Mouse (Mus musculus): Measurements from ENCODE around the gene Sptssa. TPM values are rescaled to one million over a fixed set of nuclear protein-coding genes. Genes with fewer than 3 reads are reported as not detected.
A peak's percentile ranks its signal among the peaks of the same experiment; 100 is the strongest.
"Not testable (repeated sequence)": the region's sequence is repeated elsewhere in the genome, so short reads cannot be mapped to it uniquely, and the experiment has no call there.

Gene Sptssa
- total RNA-seq (2021), result 10 to 100 TPM; 15.8 TPM
- long read RNA-seq, experiment 1, transcript Sptssa-201 (2 exons, 1,346 nt), result major isoform, 32 of 32 reads
- long read RNA-seq, experiment 1, partial matches to known transcripts, result 0 of 32 reads
- long read RNA-seq, experiment 1, other reads (novel, unspliced or antisense), result 0 of 32 reads
- long read RNA-seq, experiment 2, transcript Sptssa-201 (2 exons, 1,346 nt), result major isoform, 27 of 27 reads
- long read RNA-seq, experiment 2, partial matches to known transcripts, result 0 of 27 reads
- long read RNA-seq, experiment 2, other reads (novel, unspliced or antisense), result 0 of 27 reads

DNA sequence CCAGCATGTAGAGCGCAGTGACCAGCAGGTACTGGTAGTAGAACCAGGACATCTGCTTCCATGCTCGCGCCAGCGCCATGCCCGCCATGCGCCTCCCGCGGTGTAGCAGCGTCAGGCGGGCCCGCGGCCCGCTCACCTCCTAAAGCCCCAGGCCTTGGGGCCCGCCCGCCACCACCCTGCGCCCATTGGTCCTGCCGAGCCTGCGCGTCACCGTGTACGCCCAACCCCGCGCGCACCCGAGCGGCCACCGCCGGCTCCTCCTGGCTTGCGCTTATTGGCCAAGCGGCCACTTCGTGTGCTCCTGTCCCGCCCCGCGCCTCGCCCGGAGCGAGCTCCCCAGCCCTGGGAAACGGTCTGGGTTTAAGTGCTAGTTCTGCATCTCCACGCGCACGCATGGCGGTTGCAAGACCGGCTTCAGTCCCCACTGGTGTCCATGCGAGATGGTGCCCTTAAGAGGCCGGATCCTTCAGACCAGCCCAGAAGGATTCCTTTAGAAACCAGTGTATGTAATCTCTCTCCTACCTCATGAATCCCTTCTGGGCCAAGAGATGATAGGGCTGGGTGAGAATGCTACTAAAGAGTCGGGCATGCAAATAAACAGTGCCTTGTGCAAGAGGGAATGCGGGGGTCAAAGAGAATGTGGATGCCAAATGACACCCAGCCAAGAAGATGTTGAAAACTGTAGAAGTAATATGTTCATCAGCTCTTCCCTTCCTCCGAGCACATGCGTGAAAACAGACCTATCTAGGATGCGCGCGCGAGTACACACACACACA is at the start of gene Sptssa:
Gene Sptssa (minus strand): TSS at position 178 of the 776 bp plus-strand sequence.
- DNase-seq (ENCODE audit: low spot score), result peak; percentile 95

DNA sequence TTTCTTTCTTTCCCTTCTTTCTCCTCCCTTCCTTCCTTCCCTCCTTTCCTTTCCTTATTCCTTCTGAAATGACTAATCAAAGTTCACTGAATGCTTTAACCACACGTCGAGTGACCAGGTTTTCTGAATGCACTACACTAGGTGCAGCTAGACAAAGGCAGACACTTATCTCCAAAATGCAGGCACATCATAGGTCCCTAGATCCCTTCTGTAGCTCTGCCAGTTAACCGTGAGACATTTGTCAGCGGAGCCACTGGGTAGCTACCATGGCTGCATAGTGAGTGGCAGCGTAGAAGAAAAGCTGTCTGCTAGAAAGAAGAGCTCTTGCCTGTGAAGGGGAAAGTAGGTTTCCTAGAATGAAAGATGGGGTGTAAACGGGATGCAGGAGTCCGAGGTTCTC is 43.0 kb upstream of the Sptssa start:
- DNase-seq (ENCODE audit: low spot score), result no peak

DNA sequence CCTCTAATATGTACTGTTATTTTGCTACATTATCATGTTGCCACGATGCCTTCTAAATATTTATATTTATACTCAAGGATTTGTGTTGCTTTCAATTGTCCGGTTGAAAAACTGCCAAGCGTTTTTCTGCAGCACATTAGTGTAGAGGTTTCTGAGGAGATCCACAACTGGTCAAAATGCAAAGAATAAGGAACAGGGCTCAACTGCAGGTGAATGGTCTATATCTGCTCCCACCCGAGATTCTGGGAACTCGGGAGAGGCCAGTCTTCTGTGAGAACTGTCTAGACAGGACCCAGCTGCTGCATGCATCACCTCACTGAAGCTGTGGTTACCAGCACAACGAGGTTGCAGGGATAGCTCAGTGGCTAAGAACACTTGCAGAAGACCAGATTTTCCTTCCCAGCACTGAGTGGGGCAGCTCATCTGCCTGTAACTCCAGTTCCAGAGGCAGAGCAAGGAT is 41.4 kb upstream of the Sptssa start:
- DNase-seq (ENCODE audit: low spot score), result peak; percentile 17

DNA sequence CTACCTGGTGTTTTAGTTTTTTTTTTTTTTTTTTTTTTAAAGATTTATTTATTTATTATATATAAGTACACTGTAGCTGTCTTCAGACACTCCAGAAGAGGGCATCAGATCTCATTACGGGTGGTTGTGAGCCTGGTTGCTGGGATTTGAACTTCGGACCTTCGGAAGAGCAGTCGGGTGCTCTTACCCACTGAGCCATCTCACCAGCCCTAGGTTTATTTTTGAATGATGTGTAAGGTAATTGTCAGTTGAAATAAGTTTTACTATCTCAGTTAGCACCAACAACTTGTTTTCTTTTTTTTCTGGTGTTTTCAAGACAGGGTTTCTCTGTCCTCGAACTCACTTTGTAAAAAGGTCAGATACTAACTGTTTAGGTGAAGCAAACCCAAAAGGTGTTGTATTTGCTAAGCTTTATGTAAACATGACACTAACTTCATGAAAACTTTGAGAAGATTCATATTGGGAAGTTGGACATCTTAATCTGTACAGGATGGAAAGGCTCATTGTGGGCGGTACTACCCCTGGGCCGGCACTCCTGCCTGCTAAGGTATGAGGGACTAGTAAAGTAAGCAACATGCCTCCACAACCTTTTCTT is 40.7 kb upstream of the Sptssa start:
- peak; percentile 26 for DNase-seq (ENCODE audit: low spot score)

DNA sequence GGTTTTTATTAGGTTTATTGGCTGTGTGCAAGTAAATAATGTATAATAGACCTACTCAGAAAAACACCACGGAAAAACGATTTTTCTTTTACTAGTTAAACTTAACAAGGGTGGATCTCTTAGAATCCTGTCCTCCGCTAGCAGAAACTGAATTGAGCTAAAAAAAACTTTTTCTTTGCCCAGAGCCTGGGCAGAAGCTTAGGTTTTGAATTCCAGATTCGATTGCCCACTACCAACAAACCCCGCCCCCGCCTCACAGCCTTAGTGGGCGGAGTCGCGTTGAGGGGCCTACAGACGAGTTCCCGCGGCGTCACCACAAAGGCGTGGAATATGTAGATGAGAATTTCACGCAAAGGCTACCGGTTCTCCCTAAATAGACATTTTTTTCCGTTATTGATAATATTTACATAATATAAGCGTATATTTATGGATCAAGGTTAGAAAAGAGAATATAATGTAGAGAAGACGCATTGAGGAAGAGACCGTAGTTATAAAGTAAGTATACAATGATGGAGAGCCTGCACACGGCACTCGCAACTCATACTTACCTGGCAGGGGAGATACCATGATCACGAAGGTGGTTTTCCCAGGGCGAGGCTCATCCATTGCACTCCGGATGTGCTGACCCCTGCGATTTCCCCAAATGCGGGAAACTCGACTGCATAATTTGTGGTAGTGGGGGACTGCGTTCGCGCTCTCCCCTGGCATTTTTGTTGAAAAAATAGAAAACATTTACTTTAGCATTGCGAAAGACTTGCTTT is 40.0 kb upstream of the Sptssa start:
- peak; percentile 95 for DNase-seq (ENCODE audit: low spot score)

DNA sequence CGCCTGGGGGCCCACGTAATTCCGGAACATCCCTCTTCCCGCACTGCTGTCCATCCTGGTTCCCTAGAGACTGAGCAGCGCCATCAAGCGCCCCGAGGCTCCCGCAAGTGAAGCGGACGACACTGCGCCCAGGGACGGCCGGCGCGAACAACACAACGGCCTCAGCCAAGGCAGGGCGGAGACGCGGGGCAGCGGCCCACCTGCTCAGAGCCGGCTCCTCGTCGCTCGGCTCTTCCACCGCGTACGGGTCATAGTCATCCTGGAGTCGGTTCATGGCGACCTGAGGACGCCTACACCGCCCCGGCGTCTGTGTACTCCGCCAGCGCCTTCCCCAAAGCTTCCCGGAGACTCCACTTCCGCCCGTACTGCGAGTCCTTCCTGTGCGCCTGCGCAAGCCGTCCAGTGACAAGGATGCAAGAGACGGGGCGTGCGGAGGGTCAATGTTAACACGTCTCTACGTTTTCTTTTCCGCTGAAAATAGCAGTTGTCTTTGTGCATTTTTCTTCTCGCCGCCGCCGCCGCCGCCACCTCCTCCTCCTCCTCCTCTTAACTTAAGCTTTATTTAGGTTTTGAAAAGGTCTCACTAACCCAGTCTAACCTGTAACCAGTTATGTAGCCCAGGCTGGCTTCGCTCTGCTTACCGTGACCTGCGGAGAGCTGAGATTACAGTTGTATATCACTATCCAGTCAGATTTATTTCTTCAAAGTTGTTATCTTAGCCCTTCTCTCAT is 39.3 kb upstream of the Sptssa start, which contains the start of gene Eapp:
Gene Eapp (minus strand): TSS at position 387 of the 731 bp plus-strand sequence.
- peak; percentile 97 for DNase-seq (ENCODE audit: low spot score)

DNA sequence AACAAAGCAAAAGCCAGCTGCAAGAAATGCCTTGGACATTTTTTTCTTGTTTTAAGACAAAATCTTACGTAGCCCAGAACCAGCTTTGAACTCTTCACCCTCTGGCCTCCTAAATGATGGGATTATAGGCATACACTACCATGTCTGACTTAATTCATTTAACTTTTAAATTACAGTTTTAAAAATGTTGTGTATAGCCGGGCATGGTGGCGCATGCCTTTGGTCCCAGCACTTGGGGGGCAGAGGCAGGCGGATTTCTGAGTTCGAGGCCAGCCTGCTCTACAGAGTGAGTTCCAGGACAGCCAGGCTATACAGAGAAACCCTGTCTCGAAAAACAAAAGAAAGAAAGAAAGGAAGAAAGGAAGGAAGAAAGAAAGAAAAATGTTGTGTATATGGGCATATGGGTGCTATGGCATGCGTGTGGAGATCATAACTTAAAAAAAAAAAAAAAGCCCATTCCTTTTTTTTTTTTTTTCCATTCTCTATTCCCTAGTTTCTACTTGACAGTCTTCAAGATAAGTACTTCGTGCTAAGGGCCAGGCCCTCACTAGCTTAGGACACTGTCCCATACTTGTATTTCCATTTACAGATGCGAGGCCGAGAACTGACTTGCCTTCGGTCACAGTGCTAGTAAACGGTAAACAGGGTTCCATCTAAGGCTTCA is 38.6 kb upstream of the Sptssa start:
- DNase-seq (ENCODE audit: low spot score), result no peak

DNA sequence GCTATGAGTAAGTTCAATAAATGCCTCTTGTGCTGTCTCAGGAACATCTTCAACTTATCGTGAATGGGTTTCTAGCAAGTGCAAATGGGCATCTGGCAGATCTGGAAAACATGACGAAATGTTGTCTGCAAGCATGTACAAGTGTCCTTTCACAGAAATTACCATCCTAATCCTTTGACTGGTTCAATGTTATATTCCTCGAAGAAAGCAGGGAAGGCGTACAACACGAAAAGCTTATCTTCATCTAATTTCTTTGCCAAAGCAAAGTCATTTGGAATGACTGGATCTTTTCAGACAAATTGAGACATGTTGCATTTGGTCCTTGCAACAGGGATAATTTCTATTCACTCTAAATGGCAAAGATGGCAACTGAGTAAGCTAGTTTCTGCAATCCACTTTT is 32.7 kb upstream of the Sptssa start:
- DNase-seq (ENCODE audit: low spot score), result no peak

DNA sequence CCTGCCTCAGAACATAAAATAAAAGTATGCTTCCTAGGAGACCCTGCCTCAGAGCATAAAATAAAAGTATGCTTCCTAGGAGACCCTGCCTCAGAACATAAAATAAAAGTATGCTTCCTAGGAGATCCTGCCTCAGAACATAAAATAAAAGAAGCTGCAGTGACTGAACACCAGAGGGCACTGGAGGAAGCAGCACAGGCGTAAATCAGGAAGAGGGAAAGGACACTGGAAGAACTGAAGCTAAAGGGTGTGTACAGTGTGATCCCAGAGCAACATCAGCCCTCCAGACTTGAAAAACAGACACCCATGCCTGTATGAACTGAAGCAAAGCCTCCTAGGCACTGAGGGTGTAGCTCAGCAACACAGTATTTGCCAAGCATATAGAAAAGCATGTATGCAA is 26.8 kb upstream of the Sptssa start:
- no peak for DNase-seq (ENCODE audit: low spot score)

DNA sequence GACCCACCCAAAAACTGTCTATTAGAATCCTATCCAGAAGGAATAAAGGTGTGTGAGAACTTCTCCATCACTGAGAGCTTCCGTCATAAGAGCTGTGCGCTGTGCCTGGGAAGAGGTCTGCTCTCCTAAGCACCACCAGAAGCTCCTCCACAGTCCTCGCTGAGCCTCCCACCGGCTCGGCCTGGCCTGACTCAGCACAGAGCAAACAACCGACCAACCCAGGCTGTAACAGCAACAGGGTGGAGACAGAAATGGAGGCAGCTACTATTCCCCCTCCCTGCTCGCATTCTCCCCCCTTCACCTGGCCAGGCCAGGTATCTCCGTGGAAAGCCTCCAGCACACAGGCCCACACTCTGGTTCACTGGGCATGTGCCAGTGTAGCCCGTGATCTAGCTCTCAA is 20.3 kb upstream of the Sptssa start:
- no peak for DNase-seq (ENCODE audit: low spot score)

DNA sequence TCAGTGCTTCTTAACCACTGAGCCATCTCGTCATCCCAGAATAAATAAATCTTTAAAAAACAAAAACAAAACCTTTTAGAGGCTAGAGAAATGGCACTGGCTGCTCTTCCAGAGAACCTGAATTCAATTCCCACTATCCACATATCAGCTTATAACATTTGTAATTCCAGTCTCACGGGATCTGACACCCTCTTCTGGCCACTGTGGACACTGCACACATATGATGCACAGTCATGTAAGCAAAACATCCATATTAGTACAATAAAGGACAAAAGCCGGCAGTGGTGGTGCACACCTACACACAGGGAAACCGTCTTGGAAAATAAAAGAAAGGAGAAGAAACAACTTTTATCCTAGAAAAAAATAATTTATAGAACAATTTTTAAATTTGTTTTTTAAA is 19.0 kb upstream of the Sptssa start:
- no peak for DNase-seq (ENCODE audit: low spot score)

DNA sequence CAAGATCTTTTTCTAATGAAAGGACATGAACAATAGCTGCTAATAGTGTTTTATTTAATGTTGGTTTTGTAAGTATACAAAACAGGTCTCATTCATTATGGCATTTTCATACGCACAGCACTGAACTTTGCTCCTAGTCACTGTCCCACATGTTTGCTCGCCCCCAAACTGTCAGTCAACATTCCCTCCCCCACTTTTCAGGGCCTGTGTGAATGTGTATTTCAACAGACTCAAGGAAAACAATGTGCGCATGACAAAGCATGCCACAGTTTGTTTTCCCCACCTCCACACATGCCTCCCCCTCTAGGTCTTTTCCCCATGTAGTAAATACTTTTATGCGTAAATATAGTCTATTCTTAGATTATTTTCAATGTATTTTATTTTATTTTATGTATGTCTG is 14.9 kb upstream of the Sptssa start:
- DNase-seq (ENCODE audit: low spot score), result no peak

DNA sequence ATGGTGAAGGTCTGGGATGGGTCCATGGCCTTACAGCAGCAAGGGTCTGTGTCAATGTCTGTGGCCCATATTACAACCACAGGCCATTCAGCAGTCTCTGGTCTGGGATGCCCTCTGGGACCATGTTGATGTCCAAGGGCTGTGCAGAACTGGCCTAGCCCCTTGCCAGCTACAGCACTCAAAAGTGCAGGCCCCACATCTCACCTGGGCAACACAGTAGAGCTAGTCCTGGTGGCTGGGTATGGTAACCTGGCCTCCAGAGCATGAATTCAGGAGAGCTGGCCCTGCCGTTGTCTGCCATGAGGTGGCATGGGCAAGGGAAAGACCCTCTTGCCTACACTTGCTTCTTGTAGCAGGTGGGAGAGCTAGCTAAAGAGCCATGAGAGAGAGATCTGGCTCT is 11.8 kb upstream of the Sptssa start:
- no peak for DNase-seq (ENCODE audit: low spot score)

DNA sequence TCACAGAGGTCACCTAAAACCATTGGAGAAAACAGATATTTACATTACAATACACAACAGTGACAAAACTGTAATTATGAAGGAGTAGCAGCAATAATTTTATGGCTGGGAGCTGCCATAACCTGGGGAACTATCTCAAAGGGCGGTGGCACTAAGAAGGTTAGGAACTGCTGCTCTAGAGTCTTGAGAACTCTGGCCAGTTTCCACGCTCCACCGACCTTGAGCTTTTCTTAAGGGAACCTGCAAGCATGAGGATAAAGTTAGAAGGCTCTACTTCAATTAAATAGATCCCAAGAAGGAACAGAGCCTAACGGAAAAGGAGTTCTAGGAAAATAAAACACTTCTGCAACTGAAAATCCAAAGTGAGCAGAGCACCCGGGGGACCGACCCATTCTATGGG is 9.2 kb upstream of the Sptssa start:
- DNase-seq (ENCODE audit: low spot score), result no peak

DNA sequence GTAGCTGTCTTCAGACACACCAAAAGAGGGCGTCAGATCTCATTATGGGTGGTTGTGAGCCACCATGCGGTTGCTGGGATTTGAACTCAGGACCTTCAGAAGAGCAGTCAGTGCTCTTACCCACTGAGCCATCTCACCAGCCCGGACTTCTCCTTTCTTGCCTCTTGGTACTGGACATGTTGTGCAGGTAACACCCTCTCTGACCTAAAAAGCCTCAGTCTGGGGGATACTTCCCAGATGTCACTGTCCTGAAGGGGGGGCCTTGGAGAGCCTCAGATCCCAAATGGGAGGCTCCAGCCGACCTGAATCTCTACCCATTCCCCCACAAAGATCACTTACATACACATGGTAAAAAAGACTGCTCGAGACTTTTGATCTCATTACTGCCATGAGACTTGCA is 5.1 kb upstream of the Sptssa start:
- not testable (repeated sequence) for DNase-seq (ENCODE audit: low spot score)

DNA sequence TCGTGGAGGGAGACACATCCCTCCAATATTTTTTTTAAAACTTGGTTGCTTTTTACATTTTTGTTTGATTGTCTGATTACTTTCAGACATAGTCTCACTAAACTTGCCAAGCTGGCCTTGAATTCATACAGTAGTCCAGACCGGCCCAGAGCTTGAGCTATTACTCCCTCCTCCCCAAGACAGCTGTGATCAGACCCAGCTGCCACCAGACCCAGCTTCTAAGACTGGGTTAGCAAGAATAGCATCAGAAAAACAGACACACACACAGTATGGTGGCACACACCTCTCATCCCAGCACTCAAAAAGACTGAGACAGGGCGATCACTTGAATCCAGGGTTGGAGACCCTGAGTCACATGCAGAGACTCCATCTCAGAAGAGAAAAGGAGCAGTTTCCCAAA is 3.5 kb upstream of the Sptssa start:
- DNase-seq (ENCODE audit: low spot score), result no peak

DNA sequence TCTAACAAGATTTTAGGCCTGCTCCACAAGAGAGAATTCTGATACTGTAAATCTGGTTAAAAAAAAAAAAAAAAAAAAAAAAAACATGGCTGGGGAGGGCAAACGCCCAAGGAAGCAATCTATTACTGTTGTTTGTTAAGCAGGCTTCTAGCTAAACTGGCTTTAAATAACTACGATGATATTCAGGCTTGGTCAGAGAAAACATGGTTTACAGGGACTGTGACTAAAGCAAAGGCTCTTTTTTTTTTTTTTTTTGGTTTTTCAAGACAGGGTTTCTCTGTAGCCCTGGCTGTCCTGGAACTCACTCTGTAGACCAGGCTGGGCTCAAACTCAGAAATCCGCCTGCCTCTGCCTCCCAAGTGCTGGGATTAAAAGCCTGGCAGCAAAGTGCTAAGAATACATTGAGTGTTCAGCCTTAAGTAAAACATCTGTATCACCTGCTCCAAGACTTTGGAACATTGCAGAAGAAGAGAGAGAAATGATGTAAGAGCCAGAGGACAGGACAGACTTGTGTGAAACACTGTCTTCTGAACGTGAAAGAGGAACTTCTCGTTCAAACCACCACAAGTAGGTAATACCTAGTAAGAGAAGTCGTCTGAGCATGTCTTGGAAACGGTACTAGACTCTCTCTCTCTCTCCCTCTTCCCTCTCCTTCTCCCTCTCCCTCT is 2.2 kb upstream of the Sptssa start:
- DNase-seq (ENCODE audit: low spot score), result no peak

DNA sequence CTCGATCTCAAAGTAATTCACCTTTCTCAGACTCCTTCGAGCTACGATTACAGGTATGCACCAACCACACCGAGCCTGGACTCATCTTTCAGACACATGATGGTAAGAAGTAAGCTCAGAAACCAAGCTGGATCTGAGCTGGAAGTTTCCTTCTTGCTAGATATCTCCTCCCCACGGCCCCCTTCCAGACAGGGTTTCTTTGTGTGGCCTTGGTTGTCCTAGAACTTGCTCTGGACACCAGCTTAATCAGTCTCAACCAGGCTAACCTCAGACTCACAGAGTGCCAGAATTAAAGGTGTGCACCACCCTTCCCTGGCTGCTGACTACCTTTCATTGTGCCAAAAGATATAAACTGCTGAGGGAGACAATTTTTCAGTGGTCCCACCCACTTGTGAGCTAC is 1.6 kb upstream of the Sptssa start:
- no peak for DNase-seq (ENCODE audit: low spot score)

DNA sequence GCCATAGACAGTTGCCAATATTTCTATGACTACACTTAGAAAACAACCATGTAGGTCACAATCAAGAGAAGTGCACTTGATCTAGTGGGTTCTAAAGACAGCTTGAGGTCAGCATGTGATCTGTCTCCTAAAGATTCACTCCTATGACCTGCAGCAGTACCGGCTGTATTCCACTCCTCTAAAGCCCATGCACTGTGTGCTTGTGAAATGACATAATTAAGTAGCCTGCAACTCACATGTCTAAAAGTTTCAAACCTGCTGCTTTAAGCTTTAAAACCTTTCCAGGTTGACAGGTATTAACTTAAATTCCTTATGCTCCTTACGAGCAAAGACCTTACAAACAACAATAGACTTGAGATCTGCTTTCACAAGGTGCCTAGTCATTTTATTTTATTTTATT is 853 bp upstream of the Sptssa start:
- DNase-seq (ENCODE audit: low spot score), result no peak

DNA sequence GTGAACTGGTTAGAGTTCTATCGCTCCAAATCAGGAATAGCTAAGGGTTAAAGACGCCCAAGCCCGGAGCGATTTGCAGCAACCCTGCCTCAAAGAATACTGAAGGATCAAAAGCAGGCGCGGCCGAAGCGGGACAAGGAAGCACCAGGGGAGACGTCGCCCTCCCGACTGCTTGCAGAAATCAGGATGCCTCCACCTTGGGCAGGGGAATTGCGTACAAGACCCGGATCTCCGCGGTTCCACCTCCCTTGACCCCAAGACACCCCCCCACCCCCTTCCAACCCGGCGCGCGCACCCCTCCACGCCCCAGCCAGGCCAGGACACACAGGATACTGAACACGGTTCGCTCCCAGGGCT is 356 bp downstream of the Sptssa start:
- DNase-seq (ENCODE audit: low spot score), result no peak

Data from gastrocnemius, adult 18-20 months (tissue).